Mouse (Mus musculus) midbrain, postnatal 0 days (tissue): ENCODE data around the gene Prr15l. TPM values are rescaled to one million over a fixed set of nuclear protein-coding genes. Genes with fewer than 3 reads are reported as not detected.

ENCODE experiments used
- ATAC-seq: fragments of 200-750 bp; cut with Nextera tagmentation; 2 replicates; pipeline ENCODE4 v1.8.0; 2017; ENCODE audit warnings: moderate number of reproducible peaks, mild to moderate bottlenecking, moderate TSS enrichment, moderate library complexity; ENCODE audit not compliant: low FRiP score
- DNase-seq: peaks from one replicate; pipeline ENCODE4 v3.0.0-alpha.2; 2015; ENCODE audit warnings: low spot score
- H3K27ac ChIP-seq: fragments of 300-500 bp; sonication (generic); 2 replicates; pipeline ENCODE4 v1.5.1; 2014; ENCODE audit warnings: low read depth, mild to moderate bottlenecking, low read length, mixed read lengths
- H3K27me3 ChIP-seq: fragments of 300-500 bp; sonication (generic); 2 replicates; pipeline ENCODE4 v1.6.1; 2014; ENCODE audit warnings: low read length, control low read depth, mixed read lengths; ENCODE audit not compliant: insufficient read depth
- H3K36me3 ChIP-seq: fragments of 300-500 bp; sonication (generic); 2 replicates; pipeline ENCODE4 v1.6.1; 2014; ENCODE audit warnings: low read length, control low read depth, mixed read lengths; ENCODE audit not compliant: insufficient read depth
- H3K4me1 ChIP-seq: fragments of 300-500 bp; sonication (generic); 2 replicates; pipeline ENCODE4 v1.6.1; 2014; ENCODE audit warnings: mild to moderate bottlenecking, control low read depth, antibody characterized with exemption, low read length, mixed read lengths; ENCODE audit not compliant: insufficient read depth
- H3K4me2 ChIP-seq: fragments of 300-500 bp; sonication (generic); 2 replicates; pipeline ENCODE4 v1.6.1; 2014; ENCODE audit warnings: low read depth, mild to moderate bottlenecking, low read length, mixed read lengths; ENCODE audit not compliant: poor library complexity, severe bottlenecking
- H3K4me3 ChIP-seq: fragments of 300-500 bp; sonication (generic); 2 replicates; pipeline ENCODE4 v1.5.1; 2014; ENCODE audit warnings: low read depth, mild to moderate bottlenecking, low read length, moderate library complexity
- H3K9ac ChIP-seq: fragments of 300-500 bp; sonication (generic); replicated peaks from 2 replicates; pipeline ENCODE4 v1.6.1; 2014; ENCODE audit warnings: mild to moderate bottlenecking, low read length, moderate library complexity, mixed read lengths; ENCODE audit not compliant: poor library complexity, severe bottlenecking
- H3K9me3 ChIP-seq: fragments of 300-500 bp; sonication (generic); 2 replicates; pipeline ENCODE4 v1.6.1; 2016; ENCODE audit warnings: low read length, control low read depth
- CTCF ChIP-seq: IDR thresholded peaks from 2 replicates; pipeline ENCODE4 v1.5.1; 2016; ENCODE audit warnings: antibody characterized with exemption, mild to moderate bottlenecking
- WGBS: fragments of 180-500 bp; shearing (Covaris S2); extraction: QIAGEN DNeasy Blood & Tissue Kit; methylation state at CpG from one replicate; pipeline ENCODE4 v1.1.7; 2014; 5-methylcytosine and 5-hydroxymethylcytosine counted together
- polyA plus RNA-seq: library from polyadenylated mRNA; unstranded; fragments of >200 nt; fragmentation: Nextera tagmentation; extraction: Ambion mirVana; gene quantifications from 2 replicates; pipeline ENCODE4 v1.2.1, GENCODE M21; 2015
- total RNA-seq: library from RNA; depleted of rRNA; stranded (reverse); fragments of >200 nt; gene quantifications from 2 replicates; pipeline ENCODE4 v1.2.3, GENCODE M21; 2014

The Prr15l gene
- total and polyA plus RNA-seq, 2 experiments from 2014 or later: 0.27 to 0.51 TPM

DNA sequence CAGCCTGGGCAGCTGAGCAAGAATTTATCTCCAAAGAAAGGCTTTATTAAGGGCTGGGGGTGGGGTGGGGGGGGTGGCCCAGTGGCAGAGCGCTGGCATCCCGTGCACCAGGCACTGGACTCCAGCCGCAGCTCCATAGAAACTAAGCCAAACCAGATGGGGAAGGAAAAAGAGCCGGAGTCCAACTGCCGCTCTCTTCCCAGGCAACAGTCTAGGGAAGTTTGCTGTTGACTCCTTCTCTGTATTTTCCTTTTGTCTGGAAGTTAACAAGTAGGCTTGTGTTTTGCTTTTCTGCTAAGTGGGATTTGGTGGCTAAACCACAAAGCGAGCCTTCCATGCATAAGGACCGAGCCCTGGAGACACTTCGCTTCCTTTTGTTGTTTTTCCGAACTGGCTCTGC lies 18.6 kb downstream of the Prr15l start:
- H3K9me3 ChIP-seq: no peaks in the 10 kb centered on the region
- 0 out of 2 replicates have a peak, but pooled peaks cover 6% of the 10 kb centered on the region for H3K36me3 ChIP-seq
- no peaks in the 10 kb centered on the region for H3K4me1 ChIP-seq
- no peak for TF ChIP-seq CTCF
- 60% methylated on average over 9 of the region's 9 CpGs for WGBS
- no peak overlapping the region for H3K4me2 ChIP-seq
- DNase-seq (peak; percentile 68), ATAC-seq (no peak)
- H3K27ac ChIP-seq: 0 out of 2 replicates have a peak overlapping the region, but pooled peaks have one; percentile 32
- no peaks in the 10 kb centered on the region for H3K27me3 ChIP-seq
- no peak overlapping the region; the same call in 1 of the 2 replicates for H3K9ac ChIP-seq
- H3K4me3 ChIP-seq: no peak overlapping the region

DNA sequence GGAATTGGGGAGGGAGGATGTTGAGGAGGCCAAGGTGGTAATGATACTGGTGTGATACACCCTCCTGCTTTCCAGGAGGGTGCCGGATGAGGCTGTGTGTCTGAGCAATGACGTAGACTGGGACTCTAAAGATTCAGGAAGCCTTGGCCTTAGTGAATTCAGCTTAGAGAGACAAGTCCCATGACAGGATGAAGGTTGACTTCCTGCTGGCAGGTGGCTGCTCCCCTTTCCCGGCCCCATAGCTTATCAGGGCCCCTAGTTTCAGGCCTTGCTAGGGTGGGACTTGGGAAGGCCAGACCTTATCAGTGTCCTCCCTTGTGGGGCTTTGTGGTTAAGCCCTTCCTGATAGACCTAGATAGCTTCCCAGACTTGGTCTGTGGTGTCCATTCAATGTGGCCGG lies 19.9 kb downstream of the Prr15l start:
- H3K4me1 ChIP-seq: no peaks in the 10 kb centered on the region
- H3K27me3 ChIP-seq: no peaks in the 10 kb centered on the region
- ATAC-seq: no peak
- H3K4me2 ChIP-seq: no peak overlapping the region
- no peak for DNase-seq
- H3K9ac ChIP-seq: no peak overlapping the region
- H3K36me3 ChIP-seq: peaks cover 14% of the 10 kb centered on the region
- no peak overlapping the region for H3K4me3 ChIP-seq
- TF ChIP-seq CTCF: no peak
- H3K9me3 ChIP-seq: no peaks in the 10 kb centered on the region
- WGBS: 95% methylated on average over 4 of the region's 4 CpGs
- no peak overlapping the region for H3K27ac ChIP-seq

DNA sequence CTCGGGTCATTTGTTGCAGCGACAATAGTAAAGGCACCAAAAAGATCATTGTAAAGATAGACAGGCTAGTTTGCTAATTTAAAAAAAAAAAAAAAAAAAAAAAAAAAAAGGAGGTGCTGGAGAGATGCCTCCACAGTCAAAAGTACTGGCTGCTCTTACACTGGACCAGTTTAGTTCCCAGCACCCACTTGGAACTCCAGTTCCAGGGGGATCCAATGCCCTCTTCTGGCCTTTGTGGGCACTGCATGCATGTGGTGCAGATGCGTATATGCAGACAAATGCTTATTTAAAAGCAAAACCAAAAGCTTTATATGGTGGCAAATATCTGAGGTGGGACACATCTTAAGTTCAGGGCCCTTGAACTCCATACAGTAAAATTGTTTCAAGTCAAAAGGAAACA lies 22.9 kb downstream of the Prr15l start:
- Histone ChIP-seq H3K9me3 (no peaks in the 10 kb centered on the region), H3K27me3 (no peaks in the 10 kb centered on the region), H3K9ac (no peak overlapping the region), H3K27ac (no peak overlapping the region), H3K4me1 (no peaks in the 10 kb centered on the region), H3K4me2 (no peak overlapping the region), H3K36me3 (peaks cover 38% of the 10 kb centered on the region), H3K4me3 (no peak overlapping the region)
- ATAC-seq: no peak
- TF ChIP-seq CTCF: peak; percentile 34
- DNase-seq: no peak
- WGBS: 99% methylated on average over 3 of the region's 3 CpGs

DNA sequence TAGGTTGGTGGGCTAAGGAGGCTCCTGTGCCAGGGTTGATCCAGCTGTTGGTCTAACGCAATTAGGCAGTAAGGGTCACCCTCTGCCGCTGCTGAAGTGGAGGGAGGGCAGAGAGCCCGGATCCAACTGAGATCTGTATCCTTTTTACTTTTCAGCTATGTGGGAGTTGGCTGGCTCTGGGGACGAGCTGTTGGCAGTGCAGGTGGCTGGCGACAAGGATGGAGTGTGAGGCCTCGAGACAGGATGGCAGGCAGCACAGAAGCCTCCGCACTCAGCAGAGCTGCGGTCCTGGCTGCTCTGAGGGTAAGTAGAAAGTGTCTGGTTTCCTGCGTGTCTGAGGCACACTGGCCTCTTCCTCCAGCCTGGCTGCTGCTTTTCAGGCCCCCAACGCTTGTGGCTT lies 24.5 kb downstream of the Prr15l start:
- WGBS: 88% methylated on average over 10 of the region's 10 CpGs
- DNase-seq: no peak
- Histone ChIP-seq H3K4me1 (no peaks in the 10 kb centered on the region), H3K27ac (no peak overlapping the region), H3K4me2 (no peak overlapping the region), H3K9me3 (no peaks in the 10 kb centered on the region), H3K27me3 (no peaks in the 10 kb centered on the region), H3K36me3 (peaks cover 46% of the 10 kb centered on the region), H3K9ac (no peak overlapping the region), H3K4me3 (no peak overlapping the region)
- no peak for ATAC-seq
- TF ChIP-seq CTCF: no peak

DNA sequence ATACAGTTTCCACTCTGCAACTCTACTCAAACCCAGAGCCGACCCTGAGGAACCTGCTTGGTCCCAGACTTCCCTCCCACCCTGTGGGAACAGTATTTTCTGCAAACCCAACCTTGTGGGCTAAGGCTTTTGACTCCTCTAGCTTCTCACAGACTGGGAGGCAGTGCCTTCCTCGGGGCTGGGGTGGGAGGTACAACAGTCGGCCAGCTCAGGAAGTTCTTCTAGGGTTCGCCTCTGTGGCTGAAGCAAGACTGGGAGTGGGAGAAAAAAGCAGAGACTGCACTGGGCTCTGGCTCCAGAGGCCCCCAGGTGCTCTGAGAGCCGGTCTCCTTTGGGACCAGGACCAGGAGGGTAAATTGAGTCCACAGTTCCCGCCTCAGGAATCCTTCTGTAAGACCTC lies 25.0 kb downstream of the Prr15l start:
- no peak for ATAC-seq
- Histone ChIP-seq H3K27me3 (no peaks in the 10 kb centered on the region), H3K4me3 (no peak overlapping the region), H3K9me3 (no peaks in the 10 kb centered on the region), H3K27ac (no peak overlapping the region), H3K36me3 (peaks cover 49% of the 10 kb centered on the region), H3K4me1 (no peaks in the 10 kb centered on the region), H3K4me2 (no peak overlapping the region), H3K9ac (no peak overlapping the region)
- no peak for DNase-seq
- 85% methylated on average over 6 of the region's 6 CpGs for WGBS
- no peak for TF ChIP-seq CTCF

DNA sequence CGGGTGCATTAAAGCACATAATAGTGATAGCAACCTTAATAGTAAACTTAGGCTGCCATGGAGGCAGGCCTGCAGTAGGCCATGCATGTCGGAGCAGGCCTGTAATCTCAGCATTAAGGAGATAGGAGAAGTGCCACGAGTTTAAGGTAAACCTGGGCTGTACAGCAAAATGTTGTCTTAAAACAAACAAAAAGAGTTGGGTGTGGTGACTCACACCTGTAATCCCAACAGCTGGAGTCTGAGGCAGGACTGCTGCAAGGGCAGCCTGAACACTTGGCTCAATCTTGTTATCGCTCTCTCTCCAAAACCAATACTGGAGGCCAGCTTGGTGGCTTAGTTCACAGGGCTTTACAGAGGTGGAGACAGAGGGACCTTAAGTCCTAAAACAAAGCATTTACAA lies 27.2 kb downstream of the Prr15l start:
- 91% methylated on average over 4 of the region's 4 CpGs for WGBS

More for the DNA sequence above, 27.2 kb downstream of the Prr15l start:
- no peak overlapping the region for H3K4me3 ChIP-seq
- TF ChIP-seq CTCF: no peak
- H3K27me3 ChIP-seq: no peaks in the 10 kb centered on the region
- H3K27ac ChIP-seq: no peak overlapping the region
- H3K4me2 ChIP-seq: no peak overlapping the region
- H3K9ac ChIP-seq: no peak overlapping the region
- no peak for DNase-seq
- H3K36me3 ChIP-seq: peaks cover 61% of the 10 kb centered on the region
- ATAC-seq: no peak
- H3K9me3 ChIP-seq: no peaks in the 10 kb centered on the region
- H3K4me1 ChIP-seq: no peaks in the 10 kb centered on the region
